Mouse (Mus musculus): ENCODE results near the gene Asb1.

Gene Asb1

DNA sequence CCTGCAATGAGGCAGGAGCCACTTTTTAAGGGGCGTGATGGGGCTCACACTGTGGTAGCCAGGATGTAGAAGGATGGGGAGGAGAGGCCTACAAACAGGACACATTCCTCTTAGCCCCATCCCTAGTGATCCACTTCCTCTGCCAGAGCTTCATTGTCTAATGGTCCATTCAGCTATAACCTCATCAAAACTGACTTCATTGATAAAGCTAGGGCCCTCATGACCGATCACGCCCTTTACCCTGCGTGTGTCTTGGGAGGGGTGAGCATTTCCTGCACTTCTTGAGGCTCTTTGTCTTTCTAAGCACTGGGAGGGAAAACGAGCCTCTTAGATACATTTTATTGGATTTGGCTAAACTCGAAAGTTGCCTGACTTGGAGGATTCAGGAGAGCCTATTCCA lies 66.8 kb downstream of the Asb1 start:
- no peak for DNase-seq (ENCODE audit: low spot score in 2 of 2)

All from spleen, postnatal 4 days (tissue).